In genomic region chr7:142659181-142659681, GRCm38 (mm10) we compare ENCODE assay signal across 8 mouse cellular contexts. TPM values are rescaled to one million over a fixed set of nuclear protein-coding genes. Genes with fewer than 3 reads are reported as not detected.
DNase-seq lines count a peak whose midpoint lies in the region; ATAC-seq and TF ChIP-seq lines count a peak whose summit lies in the region.

No protein-coding gene starts in this region.

- H3K36me3 ChIP-seq in thymus, adult 2 months (ENCODE audit: control insufficient read depth, insufficient read depth, low read length), result no peaks in the 10 kb centered on the region
- H3K36me3 ChIP-seq in forebrain, embryonic 13.5 days (ENCODE audit: poor library complexity, severe bottlenecking), result no peaks in the 10 kb centered on the region
- no peaks in the 10 kb centered on the region for H3K36me3 ChIP-seq in midbrain, embryonic 12.5 days

- H3K9ac ChIP-seq in forebrain, embryonic 13.5 days, result 0 out of 2 replicates have a peak overlapping the region, but pooled peaks have one; percentile 16
- H3K9ac ChIP-seq in midbrain, embryonic 12.5 days (replicated peaks), result peak overlapping the region; percentile 37; the same call in 1 of the 2 replicates

- no peak for DNase-seq in thymus, adult 2 months
- DNase-seq in thymus, adult 18-20 months, result no peak
- DNase-seq in kidney, postnatal 10 days, result peak; percentile 61
- no peak for DNase-seq in urinary bladder, adult 2 months (ENCODE audit: low spot score)
- DNase-seq in cerebellum, adult 11 months, result no peak
- no peak for DNase-seq in frontal cortex, postnatal 25 days (ENCODE audit: low spot score in 2 of 2)

- no peak overlapping the region for H3K27ac ChIP-seq in thymus, adult 2 months (ENCODE audit: control insufficient read depth, insufficient read depth, low read length)
- no peak overlapping the region for H3K27ac ChIP-seq in forebrain, embryonic 13.5 days
- H3K27ac ChIP-seq in midbrain, embryonic 12.5 days (replicated peaks), result no peak overlapping the region

- H3K4me2 ChIP-seq in forebrain, embryonic 13.5 days, result peak overlapping the region; percentile 60
- peak overlapping the region; percentile 52 for H3K4me2 ChIP-seq in midbrain, embryonic 12.5 days (replicated peaks)

- peak; percentile 64 for ATAC-seq in forebrain, embryonic 13.5 days
- ATAC-seq in midbrain, embryonic 12.5 days (ENCODE audit: low FRiP score, low read depth), result peak; percentile 57

- H3K4me1 ChIP-seq in thymus, adult 2 months (replicated peaks; ENCODE audit: control insufficient read depth, insufficient read depth, low read length), result no peaks in the 10 kb centered on the region; the same call in none of the 2 replicates
- peaks cover 24% of the 10 kb centered on the region for H3K4me1 ChIP-seq in forebrain, embryonic 13.5 days
- H3K4me1 ChIP-seq in midbrain, embryonic 12.5 days, result peaks cover 26% of the 10 kb centered on the region

- WGBS in thymus, adult 2 months, result 2% methylated on average over 64 of the region's 70 CpGs
- under 1% methylated on average over 23 of the region's 70 CpGs for WGBS in forebrain, embryonic 13.5 days
- WGBS in midbrain, embryonic 12.5 days, result 1% methylated on average over 38 of the region's 70 CpGs

- no peaks in the 10 kb centered on the region for H3K9me3 ChIP-seq in forebrain, embryonic 13.5 days (replicated peaks)
- no peaks in the 10 kb centered on the region for H3K9me3 ChIP-seq in midbrain, embryonic 12.5 days

- no peak for TF ChIP-seq CTCF in thymus, adult 2 months (IDR thresholded peaks at IDR 0.05; ENCODE audit: borderline replicate concordance, control insufficient read depth, extremely low read depth, insufficient read depth, low read length, poor library complexity)

- TF ChIP-seq POLR2A in thymus, adult 2 months (IDR thresholded peaks at IDR 0.05; ENCODE audit: control insufficient read depth, extremely low read depth, insufficient read depth, low read length, poor library complexity), result no peak

- H3K4me3 ChIP-seq in thymus, adult 2 months (ENCODE audit: control insufficient read depth, insufficient read depth, low read length), result peak overlapping the region; percentile 23; the same call in 1 of the 2 replicates
- peak overlapping the region; percentile 40 for H3K4me3 ChIP-seq in forebrain, embryonic 13.5 days
- H3K4me3 ChIP-seq in midbrain, embryonic 12.5 days, result peak overlapping the region; percentile 43

- H3K27me3 ChIP-seq in thymus, adult 2 months (ENCODE audit: control insufficient read depth, insufficient read depth, low read length), result peaks cover 38% of the 10 kb centered on the region
- H3K27me3 ChIP-seq in forebrain, embryonic 13.5 days, result peaks cover 99% of the 10 kb centered on the region
- peaks cover 96% of the 10 kb centered on the region for H3K27me3 ChIP-seq in midbrain, embryonic 12.5 days

RNA-seq across cellular contexts. Expression of gene Igf2, which starts 7.4 kb away (rescaled TPM):
- 7.5 and 13.8 TPM in 2 replicates for polyA plus RNA-seq in thymus, adult 2 months (2012; rRNA removed)
- polyA plus RNA-seq in forebrain, embryonic 13.5 days (2015; fragmentation: Nextera tagmentation; extraction: Ambion mirVana), result 56.6 and 57.6 TPM in 2 replicates
- polyA plus RNA-seq in midbrain, embryonic 12.5 days (2016; fragmentation: Nextera tagmentation; extraction: Ambion mirVana), result 154 and 211 TPM in 2 replicates
- 11.9 and 21.9 TPM in 2 replicates for polyA plus RNA-seq in urinary bladder, adult 2 months (2012; rRNA removed)

RNA-seq across cellular contexts. Expression of gene Gm49394, which starts 10.5 kb away (rescaled TPM):
- polyA plus RNA-seq in thymus, adult 2 months (2012; rRNA removed), result 0.04 and 0.11 TPM in 2 replicates
- polyA plus RNA-seq in forebrain, embryonic 13.5 days (2015; fragmentation: Nextera tagmentation; extraction: Ambion mirVana), result 0.05 TPM in 1 of 2 replicates, not detected in the other
- polyA plus RNA-seq in midbrain, embryonic 12.5 days (2016; fragmentation: Nextera tagmentation; extraction: Ambion mirVana), result not detected in 2 replicates
- polyA plus RNA-seq in urinary bladder, adult 2 months (2012; rRNA removed), result not detected in 2 replicates
